Mouse (Mus musculus) heart, postnatal 36 days (tissue): ENCODE data around the gene Cavin4. TPM values are rescaled to one million over a fixed set of nuclear protein-coding genes. Genes with fewer than 3 reads are reported as not detected.

Experiments
- DNase-seq, 2 experiments: peaks; one replicate each; pipeline ENCODE4 v3.0.0; 2021 to 2022
- intact Hi-C: fragments of 180-260 bp; cut with DNase I; formaldehyde crosslinking; loops from one replicate; pipeline ENCODE4 v1.15.1; 2025
- total RNA-seq, 2 experiments: library from RNA; stranded (reverse); gene quantifications; 2 replicates each; pipeline ENCODE4 v1.2.3; 2021

Cavin4 gene
- total RNA-seq, 2 experiments from 2014 or later, result 106 to 112 TPM

DNA sequence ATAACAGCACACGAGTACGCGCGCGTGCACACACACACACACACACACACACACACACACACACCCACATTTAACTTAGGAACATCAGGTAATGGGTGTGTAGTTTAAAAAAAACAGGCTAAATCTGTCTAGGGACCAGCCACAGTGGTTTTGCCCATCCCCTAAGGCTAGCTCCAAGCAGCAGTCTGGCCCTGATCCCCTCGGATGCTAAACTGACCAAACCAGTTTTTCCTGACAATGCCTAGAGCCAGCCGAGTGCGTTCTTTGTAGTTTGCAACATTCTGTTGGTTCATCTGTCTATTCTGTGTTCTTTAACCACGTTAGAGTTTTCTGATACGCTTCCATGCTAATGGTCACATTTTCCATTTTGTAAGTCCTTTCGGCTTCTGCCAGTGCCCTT is 34.0 kb downstream of the Cavin4 start:
- no peak for DNase-seq
- intact Hi-C loops, result no loop called here

GRCm38 (mm10) chr4:48715865-48716650 is 52.7 kb downstream of the Cavin4 start:
- no peak for DNase-seq

GRCm38 (mm10) chr4:48716817-48717216 is 53.5 kb downstream of the Cavin4 start:
- DNase-seq, result no peak
- intact Hi-C loops, result no loop called here

More at GRCm38 (mm10) chr4:48715865-48716650, 52.7 kb downstream of the Cavin4 start:
- intact Hi-C loops, result no loop called here

Other genes starting within 250 kb of the Cavin4 start
- gene Tex10, start 190.1 kb upstream of the Cavin4 start, total RNA-seq, result 1 to 10 TPM; 8.1 to 9.2 TPM
- 10 to 100 TPM; 17.1 to 23.6 TPM for gene Msantd3, start 123.6 kb upstream of the Cavin4 start, total RNA-seq
- gene Tmeff1, start 78.3 kb upstream of the Cavin4 start, total RNA-seq, result 10 to 100 TPM; 11.6 to 12.8 TPM